Mouse (Mus musculus) liver, postnatal 0 days (tissue): ENCODE measurements at regions not wholly inside any gene's neighbourhood (a gene's known extent, or its start where the extent isn't known, plus 50 kb on each side); places are given as distances from the start of the nearest gene placed in this dataset.

Experiments used
- CTCF ChIP-seq: sonication (generic); IDR thresholded peaks from 2 replicates; pipeline ENCODE4 v1.5.1; 2016; ENCODE audit warnings: antibody characterized with exemption, low read depth
- EP300 ChIP-seq: IDR thresholded peaks from 2 replicates; pipeline ENCODE4 v1.6.1; 2016; ENCODE audit warnings: antibody characterized with exemption, low read depth, mild to moderate bottlenecking

- TF ChIP-seq EP300 (no peak), CTCF (no peak)
Measured at GRCm38 (mm10) chr14:106518552-106519358, 412.8 kb downstream of the Trim52 start.
